10 mouse cellular contexts compared by ENCODE assay signal in the genomic region with DNA sequence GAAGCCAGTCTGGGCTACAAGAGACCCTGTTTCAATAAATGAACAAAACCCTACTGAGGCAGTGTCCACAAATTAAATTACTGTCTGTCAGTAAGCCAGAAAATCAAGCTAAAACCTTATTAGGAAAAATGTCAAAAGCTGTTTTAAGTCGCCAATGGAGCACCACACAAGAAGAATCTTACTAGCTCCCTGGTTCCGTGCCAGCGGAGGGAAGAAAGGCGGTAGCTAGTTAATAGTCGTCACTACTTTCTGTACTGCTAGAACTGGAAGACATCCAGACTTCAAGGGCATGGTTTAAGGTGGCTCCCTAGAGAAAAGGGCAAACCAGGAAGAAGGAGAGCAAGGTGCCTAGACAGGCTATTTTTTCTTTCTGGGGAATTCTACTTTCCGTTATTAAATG. TPM values are rescaled to one million over a fixed set of nuclear protein-coding genes. Genes with fewer than 3 reads are reported as not detected.
A peak's percentile ranks its signal among the peaks of the same experiment; 100 is the strongest.
DNase-seq lines count a peak whose midpoint lies in the region; ATAC-seq lines count a peak whose summit lies in the region.
"Had no signal": no experiment of that assay in that cellular context is flagged by ENCODE, and none has a peak within 500 bp of the region (broad histone marks: within the 10 kb centered on the region; RNA-seq: fewer than 3 reads in every experiment).

No protein-coding gene starts in this region.

- H3K27me3 ChIP-seq in limb, embryonic 13.5 days: no peaks in the 10 kb centered on the region
- H3K27me3 ChIP-seq in limb, embryonic 10.5 days (ENCODE audit: low read depth, poor library complexity, severe bottlenecking): no peaks in the 10 kb centered on the region

- H3K36me3 ChIP-seq in limb, embryonic 13.5 days: no peaks in the 10 kb centered on the region
- H3K36me3 ChIP-seq in limb, embryonic 10.5 days: no peaks in the 10 kb centered on the region

- H3K9me3 ChIP-seq in limb, embryonic 13.5 days: no peaks in the 10 kb centered on the region
- H3K9me3 ChIP-seq in limb, embryonic 10.5 days (replicated peaks): no peaks in the 10 kb centered on the region

- H3K4me1 ChIP-seq in limb, embryonic 13.5 days: peaks cover 18% of the 10 kb centered on the region
- H3K4me1 ChIP-seq in limb, embryonic 10.5 days: peaks cover 15% of the 10 kb centered on the region

- no peak overlapping the region for H3K9ac ChIP-seq in limb, embryonic 13.5 days

- peak; percentile 48 for DNase-seq in adrenal gland, adult 2 months
- no peak for DNase-seq in adrenal gland, adult 8-10 months
- no peak for DNase-seq in limb, embryonic 10.5 days (ENCODE audit: low spot score)
- peak; percentile 96 for DNase-seq in kidney, adult 9 months
- DNase-seq in lung, postnatal 10 days: peak; percentile 73
- DNase-seq in frontal cortex, postnatal 25 days (ENCODE audit: low spot score in 2 of 2): no peak
- DNase-seq in yolk sac, embryonic 10.5 days (ENCODE audit: low spot score): no peak

- ATAC-seq in limb, embryonic 13.5 days (ENCODE audit: low FRiP score, low read depth): no peak
- ATAC-seq: inflammation-experienced regulatory T-cells, adult 6 months had no signal

- H3K27ac ChIP-seq in limb, embryonic 13.5 days: 0 out of 2 replicates have a peak overlapping the region, but pooled peaks have one; percentile 3
- H3K27ac ChIP-seq in limb, embryonic 10.5 days: no peak overlapping the region

- 58% methylated on average over 6 of the region's 6 CpGs for WGBS in limb, embryonic 13.5 days
- WGBS in limb, embryonic 10.5 days: 88% methylated on average over 6 of the region's 6 CpGs

- no peak overlapping the region for H3K4me3 ChIP-seq in limb, embryonic 13.5 days
- no peak overlapping the region for H3K4me3 ChIP-seq in limb, embryonic 10.5 days

- H3K4me2 ChIP-seq in limb, embryonic 13.5 days (replicated peaks): no peak overlapping the region

RNA-seq across cellular contexts. Expression of a gene that starts 5.1 kb away (rescaled TPM):
- 10 to 100 TPM; 16.3 to 22.0 TPM for total RNA-seq in adrenal gland, adult 2 months (2021)
- polyA plus RNA-seq in adrenal gland, adult 2 months (2012; rRNA removed): 1.4 TPM in 2 replicates
- 10 to 100 TPM; 14.5 to 32.5 (median 22.5) TPM for total RNA-seq in adrenal gland, adult 8-10 months (2022)
- polyA plus RNA-seq in limb, embryonic 13.5 days (2015; fragmentation: Nextera tagmentation; extraction: Ambion mirVana): 76.7 and 77.8 TPM in 2 replicates
- polyA plus RNA-seq in limb, embryonic 10.5 days (2016; fragmentation: Nextera tagmentation; extraction: Ambion mirVana): 50.1 and 68.5 TPM in 2 replicates
- total RNA-seq: MEL had no signal

Comparison
In these comparisons a context has a peak if more than half of its experiments do, and no peak if none do; other contexts are left out.
1. DNase-seq: peak in adrenal gland, adult 2 months (single experiment), kidney, adult 9 months (single experiment) and lung, postnatal 10 days (single experiment); none in adrenal gland, adult 8-10 months (single experiment), limb, embryonic 10.5 days (single experiment), frontal cortex, postnatal 25 days (0 of 2) and yolk sac, embryonic 10.5 days (single experiment).
2. RNA of a gene that starts 5.1 kb away (polyA plus RNA-seq): 76.7 to 77.8 TPM in limb, embryonic 13.5 days and 50.1 to 68.5 TPM in limb, embryonic 10.5 days; 1.4 TPM in adrenal gland, adult 2 months; every median in the first group is over 10 times any median in the second.